Mouse (Mus musculus) intestine, postnatal 0 days (tissue): ENCODE measurements around the gene Elf1. TPM values are rescaled to one million over a fixed set of nuclear protein-coding genes. Genes with fewer than 3 reads are reported as not detected.

ENCODE experiments used
- ATAC-seq: fragments of 200-750 bp; cut with Nextera tagmentation; 2 replicates; pipeline ENCODE4 v1.8.0; 2017; ENCODE audit warnings: mild to moderate bottlenecking, moderate TSS enrichment, moderate library complexity
- H3K27ac ChIP-seq: fragments of 300-500 bp; sonication (generic); 2 replicates; pipeline ENCODE4 v1.5.1; 2014; ENCODE audit warnings: mild to moderate bottlenecking, low read depth, low read length, moderate library complexity
- H3K27me3 ChIP-seq: fragments of 300-500 bp; sonication (generic); replicated peaks from 2 replicates; pipeline ENCODE4 v1.6.1; 2014; ENCODE audit warnings: low read length, mixed read lengths; ENCODE audit not compliant: control insufficient read depth, insufficient read depth
- H3K36me3 ChIP-seq: fragments of 300-500 bp; sonication (generic); 2 replicates; pipeline ENCODE4 v1.6.1; 2014; ENCODE audit warnings: mild to moderate bottlenecking, moderate library complexity; ENCODE audit not compliant: control insufficient read depth, insufficient read depth
- H3K4me1 ChIP-seq: fragments of 300-500 bp; sonication (generic); replicated peaks from 2 replicates; pipeline ENCODE4 v1.6.1; 2014; ENCODE audit warnings: antibody characterized with exemption, low read length, mixed read lengths; ENCODE audit not compliant: control insufficient read depth, insufficient read depth
- H3K4me2 ChIP-seq: fragments of 300-500 bp; sonication (generic); replicated peaks from 2 replicates; pipeline ENCODE4 v1.6.1; 2014; ENCODE audit warnings: low read depth, mild to moderate bottlenecking, moderate library complexity
- H3K4me3 ChIP-seq: fragments of 300-500 bp; sonication (generic); 2 replicates; pipeline ENCODE4 v1.5.1; 2014; ENCODE audit warnings: low read depth, low read length
- H3K9ac ChIP-seq: fragments of 300-500 bp; sonication (generic); 2 replicates; pipeline ENCODE4 v1.6.1; 2014; ENCODE audit warnings: mild to moderate bottlenecking, low read depth, low read length
- H3K9me3 ChIP-seq: fragments of 300-500 bp; sonication (generic); 2 replicates; pipeline ENCODE4 v1.6.1; 2016; ENCODE audit warnings: mixed run types; ENCODE audit not compliant: control insufficient read depth
- CTCF ChIP-seq: sonication (generic); IDR thresholded peaks from 2 replicates; pipeline ENCODE4 v1.5.1; 2016; ENCODE audit warnings: low read depth, mild to moderate bottlenecking, control low read depth, antibody characterized with exemption, moderate library complexity
- WGBS: fragments of 180-500 bp; shearing (Covaris S2); extraction: QIAGEN DNeasy Blood & Tissue Kit; methylation state at CpG from one replicate; pipeline ENCODE4 v1.1.7; 2014; 5-methylcytosine and 5-hydroxymethylcytosine counted together
- polyA plus RNA-seq: library from polyadenylated mRNA; unstranded; fragments of >200 nt; fragmentation: Nextera tagmentation; extraction: Ambion mirVana; gene quantifications from 2 replicates; pipeline ENCODE4 v1.2.1, GENCODE M21; 2015

The Elf1 gene
- polyA plus RNA-seq, 1 experiment from 2014 or later: 19.2 TPM

- peak overlapping the region; percentile 70 for H3K4me3 ChIP-seq
- WGBS: 30% methylated on average over 16 of the region's 16 CpGs
- peak overlapping the region; percentile 94 for H3K27ac ChIP-seq
- no peaks in the 10 kb centered on the region for H3K36me3 ChIP-seq
- H3K27me3 ChIP-seq: no peaks in the 10 kb centered on the region
- no peak for ATAC-seq
- 0 out of 2 replicates have a peak, but pooled peaks cover 3% of the 10 kb centered on the region for H3K4me1 ChIP-seq
- TF ChIP-seq CTCF: no peak
- H3K4me2 ChIP-seq: peak overlapping the region; percentile 89
- H3K9ac ChIP-seq: peak overlapping the region; percentile 85
- no peaks in the 10 kb centered on the region for H3K9me3 ChIP-seq
Measured at GRCm38 (mm10) chr14:79586499-79587138, 105.6 kb downstream of the Elf1 start.

- H3K4me1 ChIP-seq: 0 out of 2 replicates have a peak, but pooled peaks cover 3% of the 10 kb centered on the region
- H3K36me3 ChIP-seq: no peaks in the 10 kb centered on the region
- under 1% methylated on average over 54 of the region's 60 CpGs for WGBS
- H3K27me3 ChIP-seq: no peaks in the 10 kb centered on the region
- H3K9me3 ChIP-seq: no peaks in the 10 kb centered on the region
- TF ChIP-seq CTCF: no peak
- peak within 1 kb of the TSS; percentile 85 for H3K9ac ChIP-seq
- H3K27ac ChIP-seq: peak within 1 kb of the TSS; percentile 94
- peak within 1 kb of the TSS; percentile 89 for H3K4me2 ChIP-seq
- peak; percentile 99 for ATAC-seq
- peak within 1 kb of the TSS; percentile 70 for H3K4me3 ChIP-seq
Measured at GRCm38 (mm10) chr14:79587139-79587851, 106.3 kb downstream of the Elf1 start, which contains the start of gene Sugt1. Sugt1 (plus strand) TSS chr14:79587691.

- H3K4me2 ChIP-seq: peak overlapping the region; percentile 89
- TF ChIP-seq CTCF: no peak
- ATAC-seq: peak; percentile 20; the same call in 1 of the 2 replicates
- peak overlapping the region; percentile 94 for H3K27ac ChIP-seq
- no peaks in the 10 kb centered on the region for H3K27me3 ChIP-seq
- no peaks in the 10 kb centered on the region for H3K36me3 ChIP-seq
- no peaks in the 10 kb centered on the region for H3K9me3 ChIP-seq
- peak overlapping the region; percentile 70 for H3K4me3 ChIP-seq
- H3K9ac ChIP-seq: peak overlapping the region; percentile 85
- 0 out of 2 replicates have a peak, but pooled peaks cover 3% of the 10 kb centered on the region for H3K4me1 ChIP-seq
- WGBS: 1% methylated on average over 9 of the region's 9 CpGs
Measured at GRCm38 (mm10) chr14:79587852-79588229, 106.8 kb downstream of the Elf1 start.

GRCm38 (mm10) chr14:79588534-79588951 is 107.5 kb downstream of the Elf1 start:
- no peak for ATAC-seq
- H3K27ac ChIP-seq: no peak overlapping the region
- H3K4me1 ChIP-seq: 0 out of 2 replicates have a peak, but pooled peaks cover 3% of the 10 kb centered on the region
- no peaks in the 10 kb centered on the region for H3K27me3 ChIP-seq
- 77% methylated on average over 9 of the region's 9 CpGs for WGBS
- no peaks in the 10 kb centered on the region for H3K9me3 ChIP-seq
- H3K9ac ChIP-seq: no peak overlapping the region
- H3K36me3 ChIP-seq: no peaks in the 10 kb centered on the region
- peak overlapping the region; percentile 70 for H3K4me3 ChIP-seq
- H3K4me2 ChIP-seq: peak overlapping the region; percentile 89
- TF ChIP-seq CTCF: no peak

- TF ChIP-seq CTCF: no peak
- WGBS: 84% methylated on average over 6 of the region's 6 CpGs
- H3K9me3 ChIP-seq: no peaks in the 10 kb centered on the region
- no peak overlapping the region for H3K4me3 ChIP-seq
- no peaks in the 10 kb centered on the region for H3K27me3 ChIP-seq
- H3K36me3 ChIP-seq: no peaks in the 10 kb centered on the region
- H3K4me1 ChIP-seq: 0 out of 2 replicates have a peak, but pooled peaks cover 3% of the 10 kb centered on the region
- no peak overlapping the region for H3K27ac ChIP-seq
- no peak overlapping the region for H3K4me2 ChIP-seq
- no peak for ATAC-seq
- no peak overlapping the region for H3K9ac ChIP-seq
Measured at GRCm38 (mm10) chr14:79589401-79589800, 108.4 kb downstream of the Elf1 start.

GRCm38 (mm10) chr14:79590916-79591315 is 109.9 kb downstream of the Elf1 start:
- H3K27me3 ChIP-seq: no peaks in the 10 kb centered on the region
- no peaks in the 10 kb centered on the region for H3K9me3 ChIP-seq
- TF ChIP-seq CTCF: no peak
- H3K36me3 ChIP-seq: peaks cover 6% of the 10 kb centered on the region; the same call in 1 of the 2 replicates
- H3K27ac ChIP-seq: no peak overlapping the region
- no peak for ATAC-seq
- 0 out of 2 replicates have a peak, but pooled peaks cover 3% of the 10 kb centered on the region for H3K4me1 ChIP-seq
- no peak overlapping the region for H3K9ac ChIP-seq
- no peak overlapping the region for H3K4me2 ChIP-seq
- no peak overlapping the region for H3K4me3 ChIP-seq
- 92% methylated on average over 8 of the region's 8 CpGs for WGBS
